Mouse (Mus musculus): ENCODE data around the gene Ppp1r1b.

Gene Ppp1r1b

DNA sequence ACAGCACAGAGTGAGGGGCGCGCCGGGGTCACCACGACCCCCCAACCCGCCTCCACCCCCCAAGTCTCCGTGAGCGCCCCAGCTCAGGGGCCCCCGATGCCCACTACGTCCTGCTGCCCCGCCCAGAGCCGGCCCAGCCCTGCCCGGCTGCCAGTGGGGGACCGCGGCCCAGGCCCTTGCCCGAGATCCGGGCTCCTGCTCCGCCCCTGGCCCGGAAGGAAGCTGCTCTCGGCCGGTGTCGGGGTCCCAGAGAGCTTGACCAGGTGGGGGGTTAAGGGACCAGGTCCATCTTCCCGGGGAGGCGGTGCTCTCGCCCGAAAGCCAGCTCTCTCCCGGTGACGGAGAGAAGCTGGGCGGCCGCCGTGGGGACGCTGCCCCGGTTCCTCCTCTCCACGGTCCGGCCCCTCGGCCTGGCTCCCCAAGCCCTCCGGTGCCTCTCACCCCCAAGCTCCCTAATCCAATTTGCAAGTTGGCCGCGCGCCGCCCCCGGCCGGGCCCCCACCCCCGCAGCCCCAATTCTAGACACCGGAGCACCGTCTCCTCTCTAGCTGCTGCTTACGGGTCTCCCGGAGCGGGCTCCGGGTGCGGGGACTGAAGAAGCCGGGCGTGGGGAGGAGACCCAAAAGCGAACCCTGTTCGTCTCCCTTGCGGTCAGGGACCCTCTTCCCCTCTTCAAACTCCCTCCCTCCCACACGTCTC, 19.7 kb upstream of the Ppp1r1b start:
- in situ Hi-C loops (cut with MseI, MboI): no loop called here

DNA sequence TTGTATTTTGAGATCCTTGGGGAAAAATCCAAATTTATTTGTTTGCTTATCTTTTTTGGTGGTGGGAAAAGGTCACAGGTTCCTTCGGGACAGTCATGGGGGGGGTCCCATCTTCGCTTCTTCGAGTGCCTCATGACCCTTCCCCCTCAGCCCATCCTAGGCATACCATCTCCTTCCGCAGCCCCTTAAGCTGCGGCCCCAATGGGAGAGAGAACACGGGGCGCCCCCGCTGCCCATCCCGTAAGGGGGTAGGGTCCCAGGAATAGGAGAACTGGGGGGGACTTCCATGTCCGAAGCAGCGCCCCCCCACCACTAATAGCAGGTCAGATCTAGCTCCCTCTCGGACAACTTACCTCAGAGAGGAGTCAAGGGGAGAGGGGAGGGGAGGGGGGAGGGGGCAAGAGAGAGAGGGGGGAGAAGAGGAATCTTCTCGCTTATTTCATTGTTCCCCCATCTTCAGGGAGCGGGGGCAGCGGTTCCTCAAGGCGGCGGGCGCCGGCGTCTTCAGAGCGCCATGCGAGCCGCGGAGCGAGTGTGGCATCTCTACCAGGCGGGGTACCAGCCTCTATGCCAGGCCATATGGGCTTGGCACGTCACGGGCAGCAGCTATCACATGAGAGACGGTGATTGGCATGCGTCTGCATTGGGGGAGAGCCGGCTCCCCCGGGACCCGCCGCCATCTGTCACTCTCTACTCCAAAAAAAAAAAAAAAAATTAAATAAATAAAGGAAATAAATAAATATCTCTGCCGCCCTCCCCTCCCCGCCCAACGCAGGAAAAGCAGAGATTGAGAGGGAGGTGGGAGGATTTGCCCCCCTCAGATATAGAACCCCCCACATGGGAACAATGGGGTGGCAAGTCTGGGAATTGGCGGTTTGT, 18.9 kb upstream of the Ppp1r1b start, which contains the start of gene Neurod2:
Gene Neurod2, minus strand, starts transcription at position 568 of the 879 bp plus-strand sequence.
- in situ Hi-C loops (cut with MseI, MboI): no loop called here

DNA sequence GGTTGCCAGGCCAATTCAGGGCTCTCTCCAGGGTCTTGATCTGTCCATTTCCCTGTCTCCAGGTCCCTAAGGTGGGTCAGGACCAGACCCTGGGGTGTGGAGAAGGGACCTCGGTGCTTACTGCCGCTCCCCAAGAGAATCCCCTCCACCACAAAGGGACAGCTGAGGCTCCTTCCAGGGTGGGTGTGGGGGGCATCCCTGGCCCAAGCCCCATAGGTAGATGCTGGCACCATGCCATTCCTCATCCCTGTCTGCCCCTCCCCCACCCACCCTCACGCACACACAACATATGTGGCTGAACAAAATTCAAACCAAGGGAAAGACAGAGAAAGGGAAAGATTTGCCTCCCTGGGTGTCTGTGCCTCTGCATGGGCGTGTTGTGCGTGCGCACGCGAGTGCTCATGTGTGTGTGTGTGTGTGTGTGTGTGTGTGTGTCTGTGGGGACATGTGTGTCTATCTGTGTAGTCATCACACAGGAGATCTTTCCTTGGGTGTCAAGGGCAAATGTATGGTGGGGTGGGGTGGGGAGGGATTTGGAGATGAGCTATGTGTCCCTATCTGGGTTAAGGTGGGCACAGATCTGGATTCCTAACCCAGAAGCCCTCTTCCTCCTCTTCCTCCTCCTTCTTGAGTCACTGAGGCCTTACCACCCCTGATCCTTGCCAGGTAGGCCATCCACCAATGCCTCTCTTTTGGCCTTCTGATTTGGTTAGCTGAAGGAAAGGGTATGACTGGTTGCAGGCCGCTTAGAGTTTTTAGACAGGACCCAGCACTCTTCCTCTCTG, 18.1 kb upstream of the Ppp1r1b start:
- in situ Hi-C loops (cut with MseI, MboI): no loop called here

DNA sequence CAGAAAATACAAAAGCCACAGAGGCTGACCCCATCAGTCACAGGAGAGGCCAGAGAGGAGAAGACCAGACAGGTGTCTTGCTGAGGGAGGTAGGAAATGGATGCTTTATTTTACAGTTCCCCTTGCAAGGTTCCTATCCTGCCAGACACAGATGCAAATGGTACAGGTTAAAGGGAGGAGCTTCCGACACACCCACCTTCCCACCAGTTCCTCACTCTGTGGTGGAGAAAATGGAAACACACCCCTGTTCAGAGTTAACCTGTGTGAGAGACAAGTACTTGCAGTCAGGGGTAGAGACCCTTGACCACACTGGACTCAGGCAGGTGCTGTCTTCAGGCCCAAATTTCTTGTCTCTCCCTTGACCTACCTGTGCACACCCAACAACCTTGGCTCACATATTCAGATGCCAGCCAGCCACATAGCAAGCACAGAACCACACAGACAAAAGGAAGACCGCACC, 17.4 kb upstream of the Ppp1r1b start:
- in situ Hi-C loops (cut with MseI, MboI): no loop called here

DNA sequence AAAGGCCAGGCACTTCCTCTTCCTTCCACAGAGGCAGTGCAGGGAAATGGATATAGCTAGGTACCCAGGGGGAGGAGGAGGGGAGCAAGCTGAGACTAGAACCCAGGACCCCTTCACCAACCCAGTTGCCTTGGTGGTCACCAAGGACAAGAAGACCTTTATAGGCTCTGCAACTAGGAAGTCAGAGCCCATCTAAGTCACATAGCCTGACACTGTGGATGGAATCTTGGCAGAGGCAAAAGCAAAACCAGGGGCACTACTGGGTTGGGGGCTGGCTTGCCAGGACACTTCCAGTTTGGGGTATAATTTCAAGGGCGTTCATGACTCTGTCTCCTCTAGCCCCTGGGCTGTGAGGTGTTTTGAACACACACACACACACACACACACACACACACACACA, 16.8 kb upstream of the Ppp1r1b start:
- in situ Hi-C loops (cut with MseI, MboI): no loop called here

DNA sequence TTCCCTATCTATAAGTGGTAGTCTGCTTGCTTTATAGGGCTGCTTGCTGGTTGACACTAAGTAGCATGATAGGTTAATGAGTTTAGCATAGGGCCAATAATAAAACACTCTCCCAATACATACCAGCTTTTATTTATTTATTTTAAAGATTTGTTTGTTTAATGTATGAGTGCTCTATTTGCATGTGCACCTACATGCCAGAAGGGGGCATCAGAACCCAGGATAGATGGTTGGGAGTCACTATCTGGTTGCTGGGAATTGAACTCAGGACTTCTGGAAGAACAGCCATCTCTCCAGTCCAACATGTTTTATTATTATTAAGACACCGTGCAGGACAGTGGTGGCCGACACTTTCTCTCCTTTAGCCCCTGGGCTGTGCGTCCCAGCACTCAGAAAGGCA, 16.0 kb upstream of the Ppp1r1b start:
- in situ Hi-C loops (cut with MseI, MboI): no loop called here

DNA sequence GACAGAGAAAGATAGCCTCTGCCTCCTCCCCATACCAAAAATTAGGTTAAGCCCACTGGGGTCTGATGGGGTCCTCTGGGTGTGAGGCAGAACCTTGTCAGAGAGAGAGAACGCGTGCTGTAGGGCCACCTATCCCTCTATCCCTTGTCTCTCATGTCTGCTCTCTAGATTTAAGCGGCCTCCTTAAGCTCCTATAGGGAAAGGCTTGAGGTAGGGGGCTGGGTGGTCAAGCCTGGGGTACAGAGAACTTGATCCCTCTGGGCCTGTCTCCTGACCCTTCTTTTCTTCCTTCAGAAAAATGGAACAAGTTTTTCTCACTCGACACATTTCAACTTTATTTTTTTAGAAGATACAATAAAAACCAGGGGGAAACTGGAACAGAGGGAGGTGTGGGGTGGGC, 15.4 kb upstream of the Ppp1r1b start:
- in situ Hi-C loops (cut with MseI, MboI): no loop called here

DNA sequence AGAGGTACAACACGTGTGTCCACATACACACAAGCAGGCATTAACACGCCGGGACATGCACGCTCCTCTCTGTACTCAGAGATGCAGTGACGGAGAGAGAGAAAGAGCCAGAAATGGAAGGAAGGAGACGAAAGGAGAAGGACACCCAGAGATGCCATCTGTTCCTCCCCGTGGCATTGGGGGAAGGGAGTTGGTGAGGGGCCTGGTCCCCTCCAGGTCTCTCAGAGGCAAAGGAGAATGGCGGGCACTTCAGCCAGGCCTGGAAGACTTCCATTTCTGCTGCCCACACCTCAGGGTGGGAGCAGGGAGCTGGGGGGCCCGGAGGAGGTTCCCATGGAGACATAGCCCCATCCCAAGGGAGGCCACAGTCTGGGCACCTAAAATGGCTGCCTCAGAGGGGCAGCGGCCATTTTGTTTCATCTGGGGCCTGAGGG, 14.9 kb upstream of the Ppp1r1b start:
- in situ Hi-C loops (cut with MseI, MboI): no loop called here

DNA sequence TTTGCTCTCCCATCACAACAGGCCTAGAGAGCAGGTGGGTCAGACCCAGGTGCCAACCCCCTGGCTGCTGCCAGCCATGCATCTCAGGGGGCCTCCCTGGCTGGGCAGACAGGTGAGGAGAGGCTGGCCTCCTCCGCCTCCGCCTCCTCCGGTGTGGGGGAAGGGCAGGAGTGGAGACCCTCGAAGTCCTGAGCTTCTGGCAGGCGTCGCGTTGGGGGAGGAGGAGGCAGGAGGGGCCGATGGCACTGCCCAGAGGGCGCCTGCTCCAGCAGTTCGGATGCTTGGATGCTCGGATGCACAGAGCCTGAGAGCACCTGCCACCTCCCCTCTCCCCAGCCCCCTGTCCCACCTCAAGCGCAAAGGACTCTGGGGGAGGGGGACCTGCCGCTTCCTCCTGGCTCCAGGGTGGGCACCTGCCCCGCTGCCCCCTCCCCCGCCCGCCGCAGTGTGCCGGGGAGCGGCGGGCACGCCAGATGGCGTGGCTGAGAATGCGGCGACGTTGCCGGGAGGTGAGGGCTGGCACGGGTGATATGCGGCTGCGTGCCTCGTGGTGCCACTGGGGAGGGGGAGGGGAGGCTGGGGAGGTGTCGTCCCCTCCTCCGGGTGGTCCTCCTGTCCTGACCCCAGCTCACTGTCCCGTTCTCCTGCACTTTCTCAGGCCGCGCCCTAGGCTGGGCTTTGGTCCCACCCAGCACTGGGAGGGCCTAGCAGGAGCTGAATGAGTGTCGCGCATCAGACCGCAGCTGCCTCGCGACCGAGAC, 14.0 kb upstream of the Ppp1r1b start:
- in situ Hi-C loops (cut with MseI, MboI): no loop called here

DNA sequence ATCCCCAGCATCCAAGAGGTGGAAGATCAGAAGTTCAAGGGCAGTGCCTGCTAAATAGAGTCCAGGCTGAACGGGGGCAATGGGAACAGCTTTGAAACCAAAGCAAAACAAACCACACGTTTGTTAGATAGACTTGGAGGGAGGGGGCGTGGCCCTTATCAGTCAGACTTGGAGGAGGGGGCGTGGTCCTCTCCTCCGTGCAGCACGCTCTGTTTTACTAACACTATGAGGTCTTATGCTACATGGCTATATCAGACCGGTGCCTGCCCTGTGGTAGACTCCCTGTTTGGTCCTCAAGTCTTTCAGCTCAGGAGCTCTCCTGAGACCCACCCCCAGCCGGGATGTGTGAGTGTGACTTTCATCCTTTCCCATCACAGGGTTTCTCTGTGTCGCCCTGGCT, 13.0 kb upstream of the Ppp1r1b start:
- in situ Hi-C loops (cut with MseI, MboI): no loop called here

DNA sequence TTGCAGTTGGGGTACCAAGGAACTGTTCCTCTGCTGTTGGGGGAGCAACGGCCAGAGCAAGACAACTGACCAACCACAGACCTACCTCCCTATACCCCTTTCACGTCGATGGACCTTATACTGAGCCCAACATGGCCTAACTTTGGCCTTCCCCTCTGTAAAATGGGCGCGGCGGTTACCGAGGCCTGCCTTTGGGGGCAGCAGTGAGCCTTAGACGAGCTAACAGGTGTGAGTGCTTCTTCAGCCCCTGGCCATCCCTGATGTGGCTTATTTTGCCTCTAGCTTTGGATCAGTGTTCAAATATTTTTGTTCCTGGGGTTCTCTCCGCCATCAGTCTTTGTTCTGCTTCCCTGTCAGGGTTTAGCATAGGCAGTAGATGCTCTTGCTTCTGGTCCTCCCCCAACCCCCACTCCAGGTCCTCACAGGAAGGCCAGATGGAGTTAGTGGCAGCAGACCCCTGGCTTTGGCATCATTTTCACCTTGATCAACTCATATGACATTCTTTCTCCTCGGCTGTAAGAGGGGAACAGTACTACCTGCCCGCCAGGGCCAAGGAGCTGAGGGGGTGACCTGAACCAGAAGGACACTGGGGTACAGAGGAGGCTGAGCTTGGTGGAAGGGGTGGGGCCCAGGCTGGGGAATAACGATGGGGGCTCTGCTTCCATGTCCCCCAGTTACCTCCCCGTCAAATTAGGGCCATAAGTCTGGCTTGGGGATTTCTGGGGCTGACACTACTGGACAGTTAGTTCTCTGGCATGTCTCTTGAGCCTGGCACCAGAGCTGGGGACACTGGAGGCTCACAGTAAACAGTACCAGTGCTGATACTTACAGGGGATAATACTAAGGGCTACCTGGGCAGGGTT, 11.7 kb upstream of the Ppp1r1b start:
- in situ Hi-C loops (cut with MseI, MboI): no loop called here

DNA sequence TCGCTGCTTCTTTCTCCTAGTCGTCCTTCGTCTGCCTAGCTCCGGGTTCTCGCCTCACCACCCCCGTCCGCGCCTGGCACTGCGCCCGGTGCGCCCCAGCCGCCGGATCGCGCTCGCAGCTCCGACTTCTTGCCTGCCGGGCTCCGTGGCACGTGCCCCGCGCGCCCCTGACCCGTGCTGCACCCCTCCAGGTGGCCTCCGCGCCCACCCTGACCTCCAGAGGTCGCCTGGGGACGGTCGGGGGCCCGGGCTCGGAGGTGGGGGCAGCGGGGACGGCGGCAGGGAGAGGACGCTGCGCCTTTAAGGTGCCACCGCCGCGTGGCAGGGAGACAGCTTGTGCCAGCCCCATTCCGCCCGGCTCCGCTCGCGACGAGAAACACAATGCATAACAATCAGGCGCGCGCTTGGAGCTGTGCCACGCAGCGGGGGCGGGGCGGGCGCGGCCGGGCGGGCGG, 9.7 kb upstream of the Ppp1r1b start:
- in situ Hi-C loops (cut with MseI, MboI): no loop called here

DNA sequence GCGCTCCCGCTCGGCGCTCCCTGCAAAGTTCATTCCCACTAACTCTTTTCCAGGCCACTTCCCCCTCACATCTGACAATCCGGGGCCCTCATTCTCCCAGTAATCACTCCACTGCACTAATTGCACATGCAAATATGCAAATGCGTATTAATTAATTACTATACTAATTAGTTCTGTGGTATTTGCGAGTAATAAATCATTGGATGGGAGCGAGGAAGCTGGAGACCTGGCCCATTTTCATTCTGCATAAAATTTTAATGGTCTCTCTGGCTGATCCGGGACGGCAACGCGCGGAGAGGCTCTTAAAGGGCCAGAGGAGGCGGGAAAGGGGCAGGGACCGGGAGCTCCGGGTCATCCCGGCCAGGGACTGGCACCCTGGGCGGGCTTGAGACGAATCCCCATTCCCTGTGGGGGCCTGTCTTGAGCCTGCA, 9.1 kb upstream of the Ppp1r1b start:
- in situ Hi-C loops (cut with MseI, MboI): no loop called here

DNA sequence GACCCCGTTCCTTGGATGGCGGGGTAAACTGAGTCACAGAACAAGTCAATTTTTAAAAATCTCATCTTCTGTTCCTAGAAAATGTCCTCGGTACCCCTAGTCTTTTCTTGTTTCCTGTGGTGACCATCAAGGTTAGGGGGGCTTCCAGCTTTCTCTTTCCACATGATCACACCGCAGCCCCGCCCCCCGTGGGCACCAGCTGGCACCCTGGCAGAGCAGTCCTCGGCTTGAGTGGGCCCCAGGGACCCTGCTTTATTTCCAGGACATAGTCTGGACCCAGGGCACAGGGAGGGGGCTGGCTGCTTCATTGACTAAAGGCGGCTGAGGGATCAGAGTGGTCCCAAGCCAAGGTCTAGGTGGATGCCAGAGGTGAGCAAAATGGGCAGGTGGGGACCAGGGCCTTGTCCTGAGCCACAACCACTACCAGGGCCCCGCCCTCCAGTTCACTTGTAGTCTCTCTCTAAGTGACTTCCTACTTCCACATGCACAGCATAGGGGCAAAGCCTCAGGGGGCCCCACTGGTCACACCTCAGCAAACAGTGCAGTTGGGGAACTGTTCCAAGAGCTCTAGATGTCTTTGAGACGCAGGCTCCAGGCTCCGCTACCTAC, 8.4 kb upstream of the Ppp1r1b start:
- in situ Hi-C loops (cut with MseI, MboI): no loop called here

DNA sequence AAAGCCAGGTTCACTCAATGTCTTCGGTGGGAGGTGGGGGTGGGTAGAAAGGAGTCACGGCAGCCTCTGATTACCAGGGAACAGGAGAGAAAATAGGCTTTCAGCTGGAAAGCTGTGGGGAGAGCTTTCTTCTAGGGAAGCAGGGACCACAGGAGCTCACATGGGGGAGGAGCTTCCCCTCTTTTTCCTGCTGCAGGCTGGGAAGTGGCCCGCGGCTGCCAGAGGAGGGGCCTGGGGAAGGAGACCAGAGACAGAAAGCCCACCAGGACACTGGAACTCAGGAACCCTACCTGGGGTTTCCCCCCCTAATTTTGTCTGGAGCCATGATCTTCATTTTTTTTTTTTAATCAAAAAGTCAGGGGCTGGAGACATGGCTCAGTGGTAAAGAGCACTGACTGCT, 7.6 kb upstream of the Ppp1r1b start:
- in situ Hi-C loops (cut with MseI, MboI): no loop called here

DNA sequence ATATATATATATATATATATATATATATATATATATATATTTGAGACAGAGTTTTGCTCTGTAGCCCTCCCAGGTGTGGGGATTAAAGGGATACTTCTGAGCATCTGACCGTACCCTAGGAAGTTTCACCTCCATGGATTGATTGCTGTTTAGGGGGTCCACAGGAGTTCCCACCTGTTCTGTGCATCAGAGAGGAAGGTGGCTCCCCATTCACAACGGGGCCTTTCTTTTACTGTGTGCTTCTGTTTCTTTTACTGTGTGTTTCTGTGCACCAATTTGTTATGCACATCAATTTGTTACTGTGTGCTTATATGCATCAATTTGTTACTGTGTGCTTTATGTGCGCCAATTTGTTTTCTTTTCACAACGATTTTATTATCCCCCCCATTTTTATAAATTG, 7.0 kb upstream of the Ppp1r1b start:
- in situ Hi-C loops (cut with MseI, MboI): no loop called here

DNA sequence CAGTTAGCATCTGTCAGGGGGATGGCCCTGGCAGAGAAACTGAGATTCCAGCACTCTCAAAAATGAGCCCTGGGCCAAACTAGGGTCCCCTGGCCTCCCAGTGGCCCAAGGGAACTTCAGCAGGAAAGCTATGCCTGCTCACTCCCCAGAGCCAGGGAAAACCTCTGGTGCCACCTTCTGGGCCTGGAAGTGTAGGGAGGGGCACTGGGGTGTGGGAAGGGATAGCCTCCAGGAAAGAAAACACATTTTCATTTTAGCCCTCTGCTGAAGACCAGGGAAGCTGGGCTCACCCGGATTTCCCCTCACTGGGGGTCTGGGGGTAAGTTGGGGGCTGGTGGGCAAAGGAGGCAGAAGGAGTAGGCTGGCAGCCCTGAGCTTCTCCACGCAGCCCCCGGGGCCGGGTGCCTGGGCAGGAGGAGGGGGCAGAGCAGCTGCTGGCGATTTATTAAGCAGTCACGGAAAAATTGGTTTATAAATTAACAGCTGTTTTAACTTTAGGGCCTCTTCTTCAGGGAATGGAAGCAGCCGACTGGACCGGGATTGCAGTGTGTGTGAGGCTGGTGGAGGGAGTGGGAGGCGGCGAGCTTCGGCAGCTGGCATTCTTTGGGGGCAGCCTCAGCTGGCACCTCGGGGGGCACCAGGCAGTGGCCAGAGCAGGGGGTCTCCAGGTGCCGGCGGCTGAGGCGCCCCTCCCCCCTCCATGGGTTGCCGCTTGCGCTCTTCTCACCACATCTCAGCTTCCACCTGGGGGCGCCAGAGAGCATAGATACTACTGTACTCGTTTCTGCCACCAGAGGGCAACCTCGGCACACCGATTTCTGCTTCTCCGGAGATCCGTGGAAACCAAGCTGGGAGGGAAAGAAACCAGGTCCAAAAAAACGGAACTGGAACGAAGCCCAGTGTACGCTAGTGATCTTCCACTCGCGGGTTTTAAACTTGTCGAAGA, 5.9 kb upstream of the Ppp1r1b start:
- in situ Hi-C loops (cut with MseI, MboI): no loop called here

DNA sequence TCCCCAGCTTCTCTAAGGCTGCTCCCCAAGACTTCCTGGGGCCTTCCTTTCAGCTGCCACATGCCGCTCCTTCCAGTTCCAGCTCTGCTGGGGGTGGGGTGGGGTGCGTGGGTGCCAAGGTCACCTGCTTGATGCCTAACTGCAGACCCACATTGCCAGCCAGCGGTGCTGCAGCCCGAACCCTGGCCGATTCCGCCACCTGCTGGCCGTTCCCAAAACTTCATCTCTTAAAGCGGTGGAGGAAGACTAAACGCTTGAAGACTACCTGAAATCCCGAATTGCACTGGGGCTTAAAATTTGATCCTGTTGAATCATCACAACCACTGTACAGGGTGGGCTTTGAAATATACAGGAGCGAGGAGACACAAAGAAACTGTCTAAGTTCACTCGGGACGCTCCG, 3.0 kb upstream of the Ppp1r1b start:
- in situ Hi-C loops (cut with MseI, MboI): no loop called here

DNA sequence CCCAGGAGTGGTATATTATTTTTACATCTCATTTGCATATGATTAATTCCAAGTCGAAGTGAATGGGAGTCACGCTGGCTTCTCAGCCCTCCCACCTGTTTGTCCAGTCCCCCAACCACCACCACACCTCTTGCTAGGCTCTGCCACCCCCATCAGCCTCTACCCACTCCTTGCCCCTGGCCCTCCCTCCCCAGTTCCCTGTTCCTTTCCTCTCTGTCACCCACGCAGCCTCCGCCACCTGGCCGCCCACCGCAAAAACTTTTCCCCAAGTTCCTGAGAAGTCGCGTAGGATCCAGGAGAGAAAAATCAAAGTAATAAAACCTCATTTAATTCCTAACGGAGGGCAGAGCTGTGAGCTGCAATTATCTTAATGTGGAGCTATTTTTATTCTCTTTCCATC, 2.0 kb upstream of the Ppp1r1b start:
- in situ Hi-C loops (cut with MseI, MboI): no loop called here
